Mouse (Mus musculus): ENCODE data around the gene Uhmk1. TPM values are rescaled to one million over a fixed set of nuclear protein-coding genes. Genes with fewer than 3 reads are reported as not detected.

Gene Uhmk1
- polyA plus RNA-seq, 2 experiments: 10.3 to 15.4 TPM

GRCm38 (mm10) chr1:170190225-170190624, 25.0 kb downstream of the Uhmk1 start:
- ATAC-seq (ENCODE audit: low FRiP score, low read depth): no peak
- 78% methylated on average over 4 of the region's 4 CpGs for WGBS

GRCm38 (mm10) chr1:170188601-170189000, 26.6 kb downstream of the Uhmk1 start:
- DNase-seq (ENCODE audit: low spot score) (no peak), ATAC-seq (ENCODE audit: low FRiP score, low read depth) (no peak)
- H3K4me3 ChIP-seq (replicated peaks; ENCODE audit: low read length): no peak overlapping the region
- TF ChIP-seq POLR2A (IDR thresholded peaks at IDR 0.05; ENCODE audit: borderline replicate concordance, extremely low read depth, insufficient read depth, insufficient read length): no peak
- H3K4me2 ChIP-seq (replicated peaks; ENCODE audit: low read depth, low read length, severe bottlenecking): no peak overlapping the region
- H3K9ac ChIP-seq (ENCODE audit: low read depth, low read length, severe bottlenecking): no peak overlapping the region
- H3K4me1 ChIP-seq (ENCODE audit: control insufficient read depth, insufficient read depth, low read length): no peaks in the 10 kb centered on the region
- no peaks in the 10 kb centered on the region for H3K27me3 ChIP-seq (ENCODE audit: control insufficient read depth, insufficient read depth, low read length)
- WGBS: 72% methylated on average over 11 of the region's 11 CpGs
- H3K9me3 ChIP-seq (ENCODE audit: control insufficient read depth, low read length): no peaks in the 10 kb centered on the region
- no peak overlapping the region for H3K27ac ChIP-seq (replicated peaks; ENCODE audit: low read depth, low read length)
- peaks cover 17% of the 10 kb centered on the region for H3K36me3 ChIP-seq (ENCODE audit: control insufficient read depth, insufficient read depth, low read length)

More at GRCm38 (mm10) chr1:170190225-170190624, 25.0 kb downstream of the Uhmk1 start:
- Histone ChIP-seq H3K36me3 (ENCODE audit: control insufficient read depth, insufficient read depth, low read length) (peaks cover 33% of the 10 kb centered on the region), H3K9ac (ENCODE audit: low read depth, low read length, severe bottlenecking) (no peak overlapping the region), H3K4me3 (replicated peaks; ENCODE audit: low read length) (no peak overlapping the region), H3K9me3 (ENCODE audit: control insufficient read depth, low read length) (no peaks in the 10 kb centered on the region), H3K4me1 (ENCODE audit: control insufficient read depth, insufficient read depth, low read length) (no peaks in the 10 kb centered on the region), H3K4me2 (replicated peaks; ENCODE audit: low read depth, low read length, severe bottlenecking) (no peak overlapping the region), H3K27me3 (ENCODE audit: control insufficient read depth, insufficient read depth, low read length) (no peaks in the 10 kb centered on the region), H3K27ac (replicated peaks; ENCODE audit: low read depth, low read length) (no peak overlapping the region)
- no peak for DNase-seq (ENCODE audit: low spot score)
- TF ChIP-seq POLR2A (IDR thresholded peaks at IDR 0.05; ENCODE audit: borderline replicate concordance, extremely low read depth, insufficient read depth, insufficient read length): no peak

- Histone ChIP-seq H3K9ac (ENCODE audit: low read depth, low read length, severe bottlenecking) (no peak overlapping the region), H3K27me3 (ENCODE audit: control insufficient read depth, insufficient read depth, low read length) (no peaks in the 10 kb centered on the region), H3K9me3 (ENCODE audit: control insufficient read depth, low read length) (no peaks in the 10 kb centered on the region), H3K4me1 (ENCODE audit: control insufficient read depth, insufficient read depth, low read length) (no peaks in the 10 kb centered on the region), H3K36me3 (ENCODE audit: control insufficient read depth, insufficient read depth, low read length) (0 out of 2 replicates have a peak, but pooled peaks cover 5% of the 10 kb centered on the region), H3K4me3 (replicated peaks; ENCODE audit: low read length) (no peak overlapping the region), H3K4me2 (replicated peaks; ENCODE audit: low read depth, low read length, severe bottlenecking) (no peak overlapping the region), H3K27ac (replicated peaks; ENCODE audit: low read depth, low read length) (no peak overlapping the region)
- TF ChIP-seq POLR2A (IDR thresholded peaks at IDR 0.05; ENCODE audit: borderline replicate concordance, extremely low read depth, insufficient read depth, insufficient read length): no peak
- no peak for ATAC-seq (ENCODE audit: low FRiP score, low read depth)
- WGBS: 87% methylated on average over 5 of the region's 5 CpGs
- no peak for DNase-seq (ENCODE audit: low spot score)
These were observed 28.7 kb downstream of the Uhmk1 start for GRCm38 (mm10) chr1:170186531-170186930.

GRCm38 (mm10) chr1:170185137-170185536, 30.1 kb downstream of the Uhmk1 start:
- H3K27ac ChIP-seq (replicated peaks; ENCODE audit: low read depth, low read length): no peak overlapping the region
- WGBS: 89% methylated on average over 3 of the region's 3 CpGs
- H3K36me3 ChIP-seq (ENCODE audit: control insufficient read depth, insufficient read depth, low read length): no peaks in the 10 kb centered on the region
- no peak for TF ChIP-seq POLR2A (IDR thresholded peaks at IDR 0.05; ENCODE audit: borderline replicate concordance, extremely low read depth, insufficient read depth, insufficient read length)
- H3K9me3 ChIP-seq (ENCODE audit: control insufficient read depth, low read length): no peaks in the 10 kb centered on the region
- H3K4me1 ChIP-seq (ENCODE audit: control insufficient read depth, insufficient read depth, low read length): no peaks in the 10 kb centered on the region
- no peak overlapping the region for H3K4me3 ChIP-seq (replicated peaks; ENCODE audit: low read length)
- DNase-seq (ENCODE audit: low spot score) (no peak), ATAC-seq (ENCODE audit: low FRiP score, low read depth) (no peak)
- no peaks in the 10 kb centered on the region for H3K27me3 ChIP-seq (ENCODE audit: control insufficient read depth, insufficient read depth, low read length)
- H3K9ac ChIP-seq (ENCODE audit: low read depth, low read length, severe bottlenecking): no peak overlapping the region
- H3K4me2 ChIP-seq (replicated peaks; ENCODE audit: low read depth, low read length, severe bottlenecking): no peak overlapping the region

- ATAC-seq (ENCODE audit: low FRiP score, low read depth) (no peak), DNase-seq (ENCODE audit: low spot score) (no peak)
- Histone ChIP-seq H3K4me3 (replicated peaks; ENCODE audit: low read length) (no peak overlapping the region), H3K9ac (ENCODE audit: low read depth, low read length, severe bottlenecking) (no peak overlapping the region), H3K27me3 (ENCODE audit: control insufficient read depth, insufficient read depth, low read length) (no peaks in the 10 kb centered on the region), H3K36me3 (ENCODE audit: control insufficient read depth, insufficient read depth, low read length) (no peaks in the 10 kb centered on the region), H3K27ac (replicated peaks; ENCODE audit: low read depth, low read length) (no peak overlapping the region), H3K4me1 (ENCODE audit: control insufficient read depth, insufficient read depth, low read length) (no peaks in the 10 kb centered on the region), H3K4me2 (replicated peaks; ENCODE audit: low read depth, low read length, severe bottlenecking) (no peak overlapping the region), H3K9me3 (ENCODE audit: control insufficient read depth, low read length) (no peaks in the 10 kb centered on the region)
- no peak for TF ChIP-seq POLR2A (IDR thresholded peaks at IDR 0.05; ENCODE audit: borderline replicate concordance, extremely low read depth, insufficient read depth, insufficient read length)
These were observed 32.5 kb downstream of the Uhmk1 start for GRCm38 (mm10) chr1:170182706-170183105.

Measured in limb, embryonic 14.5 days (tissue).